In the genomic region with DNA sequence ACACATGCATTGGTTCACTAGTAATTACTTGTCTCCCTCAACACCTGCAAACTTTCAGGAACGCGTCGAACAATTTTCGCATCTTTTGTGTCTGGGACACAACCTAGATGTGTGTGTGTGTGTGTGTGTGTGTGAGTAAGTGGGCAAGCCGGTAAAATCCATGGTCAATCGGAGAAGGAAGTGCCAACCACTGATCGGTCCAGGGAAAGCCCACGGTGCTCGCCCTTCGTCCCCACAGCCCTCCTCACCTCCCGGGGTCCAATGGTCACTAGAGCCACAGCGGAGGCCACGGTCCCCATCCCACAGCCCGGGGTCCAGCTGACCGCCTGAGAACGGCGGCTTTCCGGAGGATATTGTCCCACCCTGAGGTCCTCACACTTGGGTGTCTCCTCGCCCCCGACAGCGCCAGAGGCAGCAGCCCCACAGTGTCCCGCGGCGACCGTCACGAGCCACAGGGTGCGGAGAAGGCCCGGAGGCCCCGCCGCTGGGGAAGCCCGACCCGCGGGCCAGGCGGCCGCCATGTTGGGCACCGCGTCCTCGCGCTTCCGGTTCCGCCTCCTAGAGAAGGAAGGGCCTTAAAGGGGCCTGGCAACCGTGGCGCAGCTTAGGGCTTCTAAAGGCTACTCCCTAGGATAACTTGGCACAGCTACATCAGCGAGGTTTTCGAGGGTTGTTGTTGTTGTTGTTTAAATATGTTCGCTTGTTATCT, we compare ENCODE assay signal across 8 mouse cellular contexts. TPM values are rescaled to one million over a fixed set of nuclear protein-coding genes. Genes with fewer than 3 reads are reported as not detected.
DNase-seq lines count a peak whose midpoint lies in the region; ATAC-seq lines count a peak whose summit lies in the region.

Gene Tm2d1 (minus strand): TSS at position 591 of the 709 bp plus-strand sequence.

- H3K4me1 ChIP-seq in hindbrain, embryonic 12.5 days = peaks cover 10% of the 10 kb centered on the region; the same call in 1 of the 2 replicates

- H3K27ac ChIP-seq in hindbrain, embryonic 12.5 days = peak within 1 kb of the TSS; percentile 71; the same call in 1 of the 2 replicates

- H3K4me3 ChIP-seq in hindbrain, embryonic 12.5 days = peak within 1 kb of the TSS; percentile 95

- H3K36me3 ChIP-seq in hindbrain, embryonic 12.5 days = 0 out of 2 replicates have a peak, but pooled peaks cover 14% of the 10 kb centered on the region

- peaks cover 5% of the 10 kb centered on the region; the same call in 1 of the 2 replicates for H3K27me3 ChIP-seq in hindbrain, embryonic 12.5 days

- under 1% methylated on average over 46 of the region's 46 CpGs for WGBS in hindbrain, embryonic 12.5 days

- peak within 1 kb of the TSS; percentile 94 for H3K9ac ChIP-seq in hindbrain, embryonic 12.5 days

- DNase-seq in R1 (ENCODE audit: low read depth, low spot score) = peak; percentile 79
- peak; percentile 87 for DNase-seq in cerebellum, postnatal 14 days
- peak; percentile 48 to 66 for DNase-seq in frontal cortex, postnatal 14 days (ENCODE audit: low spot score in 2 of 2)
- DNase-seq in layer of hippocampus, postnatal 25 days (ENCODE audit: extremely low spot score in 1 of 2, low spot score in 1 of 2) = peak; percentile 73 to 74
- peak; percentile 82 for DNase-seq in lung, postnatal 14 days
- DNase-seq in ovary, postnatal 36 days (ENCODE audit: low spot score) = peak; percentile 81
- peak; percentile 87 for DNase-seq in thymus, postnatal 14 days

- no peaks in the 10 kb centered on the region for H3K9me3 ChIP-seq in hindbrain, embryonic 12.5 days (replicated peaks)

- peak within 1 kb of the TSS; percentile 59 for H3K4me2 ChIP-seq in hindbrain, embryonic 12.5 days (replicated peaks)

- ATAC-seq in hindbrain, embryonic 12.5 days (ENCODE audit: low FRiP score) = peak; percentile 98

RNA-seq across cellular contexts. Expression of gene Tm2d1, which starts in this region (rescaled TPM):
- polyA plus RNA-seq in hindbrain, embryonic 12.5 days (2016; fragmentation: Nextera tagmentation; extraction: Ambion mirVana) = 105 TPM in 2 replicates
- 10 to 100 TPM; 39.3 to 43.9 TPM for total RNA-seq in layer of hippocampus, postnatal 25 days (2021)

Comparison
In these comparisons a context has a peak if more than half of its experiments do, and no peak if none do; other contexts are left out.
1. Peak in every context shown above with its lines: DNase-seq, ATAC-seq, H3K4me3 ChIP-seq and H3K27ac ChIP-seq.